Mouse (Mus musculus) brain, adult 10 weeks (tissue): ENCODE results near the gene Gabrd. TPM values are rescaled to one million over a fixed set of nuclear protein-coding genes. Genes with fewer than 3 reads are reported as not detected.

Experiments
- polyA plus RNA-seq: library from polyadenylated mRNA; stranded (reverse); fragments of 350-450 nt; fragmentation: Illumina TruSeq; extraction: RNeasy Lipid Tissue Mini Kit (QIAGEN cat#74804); gene quantifications from one replicate; pipeline ENCODE4 v1.2.3, GENCODE M21; 2015; ENCODE audit warnings: low read depth, low replicate concordance

The Gabrd gene
- 96.0 TPM for polyA plus RNA-seq

GRCm38 (mm10) chr4:155397511-155398221 lies at the start of gene Gabrd:
TSS of gene Gabrd (minus strand) at chr4:155398112.

GRCm38 (mm10) chr4:155409058-155409776 lies 11.3 kb upstream of the Gabrd start, which contains the start of gene Cfap74:
TSS of gene Cfap74 (plus strand) at chr4:155409190.

GRCm38 (mm10) chr4:155361303-155361791 lies 36.6 kb downstream of the Gabrd start, which contains the start of gene Prkcz:
TSS of gene Prkcz (minus strand) at chr4:155361361.

Other genes with a start within 250 kb of the Gabrd start
- gene Ski, start 175.5 kb downstream of the Gabrd start, polyA plus RNA-seq = 55.0 TPM
- 32.4 TPM for gene Faap20, start 148.3 kb downstream of the Gabrd start, polyA plus RNA-seq
- 225 TPM for gene Prkcz, start 36.8 kb downstream of the Gabrd start, polyA plus RNA-seq
- 15.4 TPM for gene Cfap74, start 11.1 kb upstream of the Gabrd start, polyA plus RNA-seq
- 1.1 TPM for gene Tmem52, start 71.0 kb upstream of the Gabrd start, polyA plus RNA-seq
- 592 TPM for gene Gnb1, start 93.2 kb upstream of the Gabrd start, polyA plus RNA-seq
- 56.7 TPM for gene Nadk, start 164.3 kb upstream of the Gabrd start, polyA plus RNA-seq
- gene Slc35e2, start 203.3 kb upstream of the Gabrd start, polyA plus RNA-seq = 19.6 TPM
- gene Cdk11b, start 226.7 kb upstream of the Gabrd start, polyA plus RNA-seq = 61.1 TPM
- gene Gm10563, start 247.3 kb upstream of the Gabrd start, polyA plus RNA-seq = not detected